Mouse (Mus musculus) lung, postnatal 0 days (tissue): ENCODE results near the gene Apln.

Source experiments
- CTCF ChIP-seq: IDR thresholded peaks from 2 replicates; pipeline ENCODE4 v1.5.1; 2016; ENCODE audit warnings: antibody characterized with exemption, mild to moderate bottlenecking
- EP300 ChIP-seq: IDR thresholded peaks from 2 replicates; pipeline ENCODE4 v1.6.1; 2016; ENCODE audit warnings: antibody characterized with exemption, mild to moderate bottlenecking, control low read depth

DNA sequence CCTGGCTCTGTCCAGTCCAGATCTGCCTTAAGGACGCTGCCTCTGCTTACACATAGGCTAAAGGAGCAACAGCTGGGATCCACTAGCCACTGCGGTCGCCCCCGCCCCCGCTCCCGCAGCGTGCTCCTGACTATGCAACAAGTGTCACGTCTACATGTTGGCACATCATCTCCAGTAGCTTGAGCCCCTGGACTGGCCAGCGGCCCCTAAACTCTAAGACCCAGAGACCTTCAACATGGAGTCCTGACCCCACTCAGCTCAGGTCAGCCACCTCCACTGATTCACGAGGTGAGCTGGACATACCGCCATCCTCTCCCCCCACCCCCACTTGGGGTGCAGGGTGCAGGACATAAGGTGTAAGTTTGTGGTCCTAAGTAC, 898 bp downstream of the Apln start:
- TF ChIP-seq CTCF: no peak
- no peak for TF ChIP-seq EP300
